11 mouse cellular contexts compared by ENCODE assay signal in genomic region chr17:69119183-69119582, GRCm38 (mm10).
"Had no signal": no experiment of that assay in that cellular context is flagged by ENCODE, and none has a peak within 500 bp of the region (broad histone marks: within the 10 kb centered on the region; RNA-seq: fewer than 3 reads in every experiment).

No protein-coding gene starts in this region.

- H3K4me3 ChIP-seq: kidney, embryonic 15.5 days; limb, embryonic 15.5 days; liver, embryonic 12.5 days; midbrain, embryonic 12.5 days; neural tube, embryonic 13.5 days; stomach, embryonic 15.5 days had no signal

- DNase-seq: kidney, postnatal 14 days; layer of hippocampus, postnatal 36 days; right cerebral cortex, postnatal 14 days; thymus, adult 2 months; thymus, postnatal 36 days had no signal

- H3K27ac ChIP-seq: kidney, embryonic 15.5 days; limb, embryonic 15.5 days; liver, embryonic 12.5 days; midbrain, embryonic 12.5 days; neural tube, embryonic 13.5 days; stomach, embryonic 15.5 days had no signal
